Mouse (Mus musculus) small intestine, adult 2 months (tissue): ENCODE data around the gene Nlrp6. TPM values are rescaled to one million over a fixed set of nuclear protein-coding genes. Genes with fewer than 3 reads are reported as not detected.
"Not testable (repeated sequence)": the region's sequence is repeated elsewhere in the genome, so short reads cannot be mapped to it uniquely, and the experiment has no call there.

ENCODE experiments used
- H3K27ac ChIP-seq: fragments of 200-500 bp; 2 replicates; pipeline ENCODE4 v1.5.1; 2012; ENCODE audit warnings: low read depth, low read length, control low read depth, inconsistent platforms; ENCODE audit not compliant: insufficient read depth
- H3K27me3 ChIP-seq: fragments of 200-500 bp; 2 replicates; pipeline ENCODE4 v1.6.1; 2012; ENCODE audit warnings: mild to moderate bottlenecking, moderate library complexity, low read length, inconsistent platforms; ENCODE audit not compliant: control insufficient read depth, insufficient read depth
- H3K36me3 ChIP-seq: fragments of 200-500 bp; 2 replicates; pipeline ENCODE4 v1.6.1; 2012; ENCODE audit warnings: mild to moderate bottlenecking, low read length, control low read depth, inconsistent platforms; ENCODE audit not compliant: control insufficient read depth, insufficient read depth
- H3K4me1 ChIP-seq: fragments of 200-500 bp; 2 replicates; pipeline ENCODE4 v1.6.1; 2012; ENCODE audit warnings: low read length, inconsistent platforms, mixed read lengths; ENCODE audit not compliant: control insufficient read depth, insufficient read depth, insufficient read length
- H3K4me3 ChIP-seq: fragments of 200-500 bp; 2 replicates; pipeline ENCODE4 v1.5.1; 2012; ENCODE audit warnings: low read depth, mild to moderate bottlenecking, control low read depth, inconsistent platforms, low read length, moderate library complexity
- CTCF ChIP-seq: fragments of 200-500 bp; IDR thresholded peaks from 2 replicates; pipeline ENCODE4 v1.5.1; 2012; ENCODE audit warnings: low read depth, mild to moderate bottlenecking, control low read depth, inconsistent platforms, low read length, moderate library complexity, mixed read lengths; ENCODE audit not compliant: insufficient replicate concordance, insufficient read length; ENCODE audit errors: extremely low read depth
- POLR2A ChIP-seq: fragments of 200-500 bp; IDR thresholded peaks from 2 replicates; pipeline ENCODE4 v1.6.1; 2012; ENCODE audit warnings: low read depth, mild to moderate bottlenecking, control low read depth, inconsistent platforms, low read length, moderate library complexity
- WGBS: fragments of 180-500 bp; shearing (Covaris S2); methylation state at CpG from one replicate; pipeline ENCODE4 v1.1.7; 2018; 5-methylcytosine and 5-hydroxymethylcytosine counted together
- polyA plus RNA-seq: library from polyadenylated mRNA; depleted of rRNA; stranded (reverse); fragments of >200 nt; gene quantifications from 2 replicates; pipeline ENCODE4 v1.2.3, GENCODE M21; 2012

The Nlrp6 gene
- polyA plus RNA-seq, 1 experiment, result 110 TPM

DNA sequence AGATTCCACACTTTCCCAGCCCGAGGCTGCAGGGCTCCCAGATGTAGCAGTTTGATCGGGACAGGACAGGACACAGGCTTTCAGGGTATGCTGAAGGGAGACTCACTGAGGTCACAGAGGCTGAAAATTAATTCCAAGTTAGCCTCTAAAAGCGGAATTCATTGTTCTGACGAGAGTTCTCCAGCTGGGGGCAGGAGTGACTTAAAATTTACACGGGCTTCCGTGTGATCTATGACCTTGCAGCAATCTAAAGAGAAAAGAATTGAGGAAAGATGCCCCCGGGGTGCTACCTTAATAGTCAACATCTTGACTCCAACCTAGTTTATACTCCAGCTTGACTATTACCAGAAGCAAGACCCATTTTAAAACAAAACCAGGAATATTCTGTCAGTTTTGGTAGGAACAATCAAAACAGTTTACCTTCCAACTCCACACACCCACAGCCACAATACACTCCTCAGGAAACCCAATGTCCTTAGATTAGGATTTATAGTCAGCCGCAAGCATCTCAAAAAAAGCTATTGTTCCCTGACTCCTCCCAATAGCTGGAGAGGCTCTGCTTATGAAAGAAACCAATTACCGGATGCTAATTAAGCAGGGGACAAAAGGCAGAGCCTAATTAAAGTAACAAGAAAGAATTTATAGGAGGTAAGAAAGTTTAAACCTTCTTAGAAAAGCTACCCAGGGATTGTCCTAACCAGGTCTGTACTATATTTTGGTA lies 38.6 kb downstream of the Nlrp6 start:
- 12% methylated on average over 9 of the region's 9 CpGs for WGBS
- H3K4me1 ChIP-seq, result peaks cover 3% of the 10 kb centered on the region; the same call in 1 of the 2 replicates
- no peak overlapping the region for H3K27ac ChIP-seq
- H3K27me3 ChIP-seq, result no peaks in the 10 kb centered on the region
- no peak overlapping the region for H3K4me3 ChIP-seq
- TF ChIP-seq CTCF (peak; percentile 17; the same call in 1 of the 2 replicates), POLR2A (no peak)
- no peaks in the 10 kb centered on the region for H3K36me3 ChIP-seq

- H3K27ac ChIP-seq, result no peak overlapping the region
- WGBS, result 90% methylated on average over 5 of the region's 5 CpGs
- TF ChIP-seq POLR2A (no peak), CTCF (no peak)
- H3K36me3 ChIP-seq, result no peaks in the 10 kb centered on the region
- no peak overlapping the region for H3K4me3 ChIP-seq
- H3K4me1 ChIP-seq, result no peaks in the 10 kb centered on the region; the same call in 1 of the 2 replicates
- no peaks in the 10 kb centered on the region for H3K27me3 ChIP-seq
These were observed 39.3 kb downstream of the Nlrp6 start for GRCm38 (mm10) chr7:140960026-140960425.

DNA sequence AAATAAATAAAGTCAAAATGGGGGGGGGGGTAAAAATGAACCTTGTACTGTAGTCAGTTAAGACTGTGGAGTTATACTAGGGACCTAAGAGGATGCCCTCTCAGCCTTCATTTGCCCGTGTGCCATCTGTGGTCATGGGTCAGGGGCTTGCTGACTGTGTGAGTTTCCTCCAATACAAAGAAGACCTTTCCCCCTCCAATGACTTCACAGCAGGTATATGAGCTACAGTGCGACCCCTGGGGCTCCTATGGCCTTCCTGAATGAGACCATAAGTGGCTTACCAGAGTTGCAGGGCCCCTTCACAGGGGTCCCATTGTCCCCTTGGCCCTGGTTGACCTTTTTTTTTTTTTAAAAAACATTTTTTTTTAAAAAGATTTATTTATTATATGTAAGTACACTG lies 40.7 kb downstream of the Nlrp6 start:
- WGBS, result 95% methylated on average over 2 of the region's 2 CpGs
- no peaks in the 10 kb centered on the region for H3K4me1 ChIP-seq

GRCm38 (mm10) chr7:140962733-140963132 lies 42.0 kb downstream of the Nlrp6 start:
- Histone ChIP-seq H3K27ac (no peak overlapping the region), H3K27me3 (no peaks in the 10 kb centered on the region), H3K4me3 (no peak overlapping the region), H3K4me1 (no peaks in the 10 kb centered on the region), H3K36me3 (no peaks in the 10 kb centered on the region)
- 97% methylated on average over 2 of the region's 2 CpGs for WGBS
- TF ChIP-seq CTCF (no peak), POLR2A (no peak)

More for the DNA sequence above, 40.7 kb downstream of the Nlrp6 start:
- Histone ChIP-seq H3K27me3 (no peaks in the 10 kb centered on the region), H3K27ac (no peak overlapping the region), H3K4me3 (no peak overlapping the region), H3K36me3 (no peaks in the 10 kb centered on the region)
- TF ChIP-seq POLR2A, result no peak
- no peak for TF ChIP-seq CTCF

DNA sequence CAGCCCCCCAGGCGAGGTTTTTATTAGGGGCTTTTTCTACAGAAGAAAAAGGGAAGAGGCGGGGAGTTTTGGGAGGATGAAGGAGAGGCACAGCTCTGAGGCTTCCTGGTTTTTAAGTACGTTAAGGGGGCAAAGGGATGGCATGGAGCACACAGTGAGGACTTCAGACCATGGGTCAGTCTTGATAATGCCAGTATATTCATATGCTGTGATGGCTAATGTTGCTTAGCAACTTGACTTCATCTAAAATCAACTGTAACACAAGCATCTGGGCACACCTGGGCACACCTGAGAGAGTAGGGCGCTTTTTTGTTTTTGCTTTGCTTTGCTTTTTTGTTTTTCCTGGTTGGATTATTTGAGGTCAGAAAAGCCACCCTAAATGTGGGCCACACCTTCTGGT lies 46.2 kb downstream of the Nlrp6 start, which contains the start of gene Ifitm1:
Ifitm1 (plus strand) TSS at position 301 of the 400 bp plus-strand sequence.
- Histone ChIP-seq H3K4me1 (peaks cover 3% of the 10 kb centered on the region), H3K36me3 (no peaks in the 10 kb centered on the region), H3K27me3 (no peaks in the 10 kb centered on the region), H3K4me3 (peak within 1 kb of the TSS; percentile 41), H3K27ac (0 out of 2 replicates have a peak within 1 kb of the TSS, but pooled peaks have one; percentile 79)
- WGBS, result 89% methylated on average over 4 of the region's 4 CpGs
- TF ChIP-seq CTCF, result no peak
- no peak for TF ChIP-seq POLR2A

DNA sequence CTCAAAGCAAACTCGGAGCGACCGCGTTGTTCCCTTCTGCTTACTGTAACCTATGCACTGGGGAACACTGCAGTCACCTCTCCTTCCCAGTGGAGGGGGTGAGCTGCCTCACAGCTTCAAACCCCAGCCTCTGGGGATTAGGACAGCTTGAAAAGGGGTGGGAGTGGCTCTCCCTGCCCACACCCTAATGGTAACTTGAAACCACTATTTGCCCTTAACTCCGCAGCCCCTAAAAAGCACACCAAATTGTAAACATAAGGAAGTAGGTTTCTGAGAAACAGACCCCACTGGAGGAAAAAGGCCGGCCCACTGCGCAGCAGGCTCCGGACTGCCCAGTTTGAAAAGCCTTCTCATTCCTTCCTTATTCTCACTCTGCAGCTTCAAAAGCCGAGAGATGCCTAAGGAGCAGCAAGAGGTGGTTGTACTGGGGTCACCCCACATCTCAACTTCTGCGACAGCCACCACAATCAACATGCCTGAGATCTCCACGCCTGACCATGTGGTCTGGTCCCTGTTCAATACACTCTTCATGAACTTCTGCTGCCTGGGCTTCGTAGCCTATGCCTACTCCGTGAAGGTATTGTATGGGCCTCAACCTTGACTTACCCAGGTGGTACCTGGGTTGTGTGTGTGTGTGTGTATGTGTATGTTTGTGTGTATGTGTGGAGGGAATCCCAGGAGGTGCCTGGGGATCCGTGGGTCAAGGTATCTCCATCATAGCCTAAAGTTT lies 47.3 kb downstream of the Nlrp6 start:
- no peaks in the 10 kb centered on the region for H3K36me3 ChIP-seq
- H3K27ac ChIP-seq, result peak overlapping the region; percentile 79
- H3K4me1 ChIP-seq, result peaks cover 3% of the 10 kb centered on the region
- TF ChIP-seq CTCF (no peak), POLR2A (no peak)
- H3K27me3 ChIP-seq, result no peaks in the 10 kb centered on the region
- H3K4me3 ChIP-seq, result peak overlapping the region; percentile 41
- 59% methylated on average over 14 of the region's 14 CpGs for WGBS

DNA sequence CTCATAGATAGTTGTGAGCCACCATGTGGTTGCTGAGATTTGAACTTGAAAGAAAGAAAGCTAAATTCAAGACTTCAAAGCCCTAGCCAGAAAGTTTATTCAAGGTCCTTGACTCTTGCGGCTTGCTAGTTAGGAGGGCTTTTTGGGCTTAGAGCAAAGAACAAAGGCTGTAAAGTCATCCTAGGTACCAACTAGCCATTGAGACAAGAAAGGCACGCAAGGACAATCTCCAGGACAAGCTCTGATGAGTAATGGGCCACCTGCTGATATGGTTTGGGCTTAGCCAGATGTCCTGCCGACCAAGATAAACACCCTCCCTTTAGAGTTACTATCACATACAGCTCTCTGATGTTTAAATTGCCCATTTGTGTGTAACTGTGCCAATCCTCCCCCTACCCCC lies 48.0 kb downstream of the Nlrp6 start:
- not testable (repeated sequence) for H3K4me3 ChIP-seq
- WGBS, result 40% methylated on average over 3 of the region's 3 CpGs

More for the DNA sequence above, 48.0 kb downstream of the Nlrp6 start:
- H3K4me1 ChIP-seq, H3K27me3 ChIP-seq, H3K36me3 ChIP-seq: not testable (repeated sequence)
- H3K27ac ChIP-seq, result peak overlapping the region; percentile 38; the same call in 1 of the 2 replicates
